Mouse (Mus musculus) lung, postnatal 0 days (tissue): ENCODE results near the gene Rhd.

ENCODE experiments used
- CTCF ChIP-seq: IDR thresholded peaks from 2 replicates; pipeline ENCODE4 v1.5.1; 2016; ENCODE audit warnings: antibody characterized with exemption, mild to moderate bottlenecking
- EP300 ChIP-seq: IDR thresholded peaks from 2 replicates; pipeline ENCODE4 v1.6.1; 2016; ENCODE audit warnings: antibody characterized with exemption, mild to moderate bottlenecking, control low read depth

- no peak for TF ChIP-seq EP300
- TF ChIP-seq CTCF = no peak
These were observed 60.9 kb downstream of the Rhd start for GRCm38 (mm10) chr4:134925206-134925605.
